Mouse (Mus musculus) CH12.LX (cell line): ENCODE data around the gene Fbxw8.

ENCODE experiments used
- CHD1 ChIP-seq: IDR thresholded peaks from 2 replicates; pipeline ENCODE4 v1.6.1; 2012; ENCODE audit warnings: low read depth, low read length, improper control_type of control experiment, inconsistent platforms
- CTCF ChIP-seq, 2 experiments: IDR thresholded peaks in 1 of 2; conservative IDR thresholded peaks in 1 of 2; 2 replicates each; pipeline ENCODE4 v1.5.1; 2011 to 2012; ENCODE audit warnings: low read depth in 2 of 2, low read length in 2 of 2, improper control_type of control experiment in 1 of 2, inconsistent platforms in 1 of 2, mild to moderate bottlenecking in 1 of 2, moderate library complexity in 1 of 2
- MAFK ChIP-seq: IDR thresholded peaks from 2 replicates; pipeline ENCODE4 v1.6.1; 2011; ENCODE audit warnings: low read length, improper control_type of control experiment; ENCODE audit not compliant: insufficient replicate concordance
- MAZ ChIP-seq: IDR thresholded peaks from 2 replicates; pipeline ENCODE4 v1.6.1; 2012; ENCODE audit warnings: low read depth, mild to moderate bottlenecking, inconsistent platforms, low read length, improper control_type of control experiment, moderate library complexity
- MYC ChIP-seq: IDR thresholded peaks from 2 replicates; pipeline ENCODE4 v1.6.1; 2011; ENCODE audit warnings: low read depth, mild to moderate bottlenecking, improper control_type of control experiment, low read length
- RCOR1 ChIP-seq: conservative IDR thresholded peaks from 2 replicates; pipeline ENCODE4 v1.6.1; 2012; ENCODE audit warnings: low read depth, mild to moderate bottlenecking, inconsistent platforms, low read length, improper control_type of control experiment

DNA sequence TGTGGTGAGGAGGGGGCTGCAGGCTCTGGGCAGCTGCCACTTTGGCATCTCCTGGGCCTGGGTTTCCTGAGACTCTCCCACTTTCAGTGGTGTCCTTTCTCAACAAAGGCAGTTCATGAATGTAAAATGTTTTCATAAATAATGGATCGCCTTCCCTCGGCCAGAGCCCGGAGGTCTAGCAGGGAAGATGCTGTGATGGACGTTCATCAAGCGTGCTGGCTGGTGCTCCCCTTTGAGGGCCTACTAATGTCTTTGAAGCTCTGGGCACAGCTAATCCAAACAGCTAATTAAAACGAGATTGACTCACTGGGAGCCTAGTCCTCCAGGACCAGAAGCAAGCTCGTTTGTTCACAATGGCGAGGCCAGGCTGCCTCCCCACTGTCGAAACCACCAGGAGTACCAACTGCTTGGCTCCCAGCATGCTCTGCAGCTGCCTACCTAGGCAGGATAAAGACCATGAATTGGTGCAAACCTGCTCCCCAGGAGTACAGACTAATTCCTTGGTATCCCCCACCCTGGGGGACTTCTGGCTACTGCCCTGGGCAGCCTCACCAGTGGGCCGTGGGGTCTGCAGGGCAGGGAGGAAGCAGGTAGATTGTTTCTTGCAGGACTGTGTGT lies 90.9 kb downstream of the Fbxw8 start:
- TF ChIP-seq CTCF (conservative IDR thresholded peaks at IDR 0.05 in 1 of 2, IDR thresholded peaks at IDR 0.05 in 1 of 2; ENCODE audit: low read depth in 2 of 2, low read length in 2 of 2) (no peak), MAFK (no peak), MAZ (no peak), RCOR1 (no peak), CHD1 (no peak), MYC (no peak)
